ENCODE assay signal across 11 mouse cellular contexts in genomic region chr8:56884195-56884594, GRCm38 (mm10).
A peak's percentile ranks its signal among the peaks of the same experiment; 100 is the strongest.
DNase-seq lines count a peak whose midpoint lies in the region; ATAC-seq and TF ChIP-seq lines count a peak whose summit lies in the region.
"Had no signal": no experiment of that assay in that cellular context is flagged by ENCODE, and none has a peak within 500 bp of the region (broad histone marks: within the 10 kb centered on the region; RNA-seq: fewer than 3 reads in every experiment).

No protein-coding gene starts in this region.

- H3K4me2 ChIP-seq in limb, embryonic 14.5 days (replicated peaks; ENCODE audit: low read depth, low read length, severe bottlenecking): no peak overlapping the region
- H3K4me2 ChIP-seq: forebrain, embryonic 15.5 days; midbrain, embryonic 13.5 days had no signal

- H3K27me3 ChIP-seq in limb, embryonic 14.5 days (ENCODE audit: control insufficient read depth, insufficient read depth, low read length): no peaks in the 10 kb centered on the region
- no peaks in the 10 kb centered on the region for H3K27me3 ChIP-seq in limb, embryonic 10.5 days (ENCODE audit: low read depth, poor library complexity, severe bottlenecking)
- H3K27me3 ChIP-seq: forebrain, embryonic 15.5 days; midbrain, embryonic 13.5 days had no signal

- WGBS in limb, embryonic 14.5 days: 20% methylated on average over 1 of the region's 1 CpGs
- WGBS in limb, embryonic 10.5 days: 10% methylated on average over 1 of the region's 1 CpGs

- ATAC-seq in limb, embryonic 14.5 days (ENCODE audit: low FRiP score, low read depth): no peak
- ATAC-seq: forebrain, embryonic 15.5 days; midbrain, embryonic 13.5 days had no signal

- no peak overlapping the region for H3K4me3 ChIP-seq in gastrocnemius, adult 2 months
- no peak overlapping the region for H3K4me3 ChIP-seq in limb, embryonic 14.5 days (replicated peaks; ENCODE audit: low read length)
- no peak overlapping the region for H3K4me3 ChIP-seq in limb, embryonic 10.5 days
- H3K4me3 ChIP-seq: forebrain, embryonic 15.5 days; midbrain, embryonic 13.5 days had no signal

- no peak overlapping the region for H3K9ac ChIP-seq in limb, embryonic 14.5 days (ENCODE audit: low read depth, low read length, severe bottlenecking)
- H3K9ac ChIP-seq: forebrain, embryonic 15.5 days; midbrain, embryonic 13.5 days had no signal

- DNase-seq in gastrocnemius, adult 2 months: no peak
- DNase-seq in gastrocnemius, postnatal 10 days: no peak
- peak; percentile 72 for DNase-seq in limb, embryonic 14.5 days (ENCODE audit: low spot score)
- DNase-seq in limb, embryonic 10.5 days (ENCODE audit: low spot score): no peak
- DNase-seq in MN1 (ENCODE audit: low spot score): peak; percentile 84
- DNase-seq in heart, postnatal 10 days: peak; percentile 40 to 46
- DNase-seq in neural tube, embryonic 10.5 days (ENCODE audit: extremely low spot score, low spot score): no peak
- no peak for DNase-seq in gastrocnemius, postnatal 25 days
- DNase-seq: kidney, adult 11 months had no signal

- intact Hi-C loops in gastrocnemius, adult 2 months (cut with DNase I): no loop called here
- intact Hi-C loops in heart, postnatal 10 days (cut with DNase I): loop anchor here (5.0 to 10.0 kb wide), 5 partner anchors 251 to 641 kb away; no protein-coding TSS in a partner anchor

- H3K4me1 ChIP-seq in limb, embryonic 14.5 days (ENCODE audit: control insufficient read depth, insufficient read depth, low read length): no peaks in the 10 kb centered on the region
- H3K4me1 ChIP-seq in limb, embryonic 10.5 days: 0 out of 2 replicates have a peak, but pooled peaks cover 4% of the 10 kb centered on the region
- H3K4me1 ChIP-seq: forebrain, embryonic 15.5 days; midbrain, embryonic 13.5 days had no signal

- no peak for TF ChIP-seq POLR2A in limb, embryonic 14.5 days (IDR thresholded peaks at IDR 0.05; ENCODE audit: borderline replicate concordance, extremely low read depth, insufficient read depth, insufficient read length)

- H3K9me3 ChIP-seq in limb, embryonic 14.5 days (ENCODE audit: control insufficient read depth, low read length): no peaks in the 10 kb centered on the region
- no peaks in the 10 kb centered on the region for H3K9me3 ChIP-seq in limb, embryonic 10.5 days (replicated peaks)
- H3K9me3 ChIP-seq: forebrain, embryonic 15.5 days; midbrain, embryonic 13.5 days had no signal

- peak; percentile 26; the same call in 1 of the 2 replicates for TF ChIP-seq CTCF in gastrocnemius, adult 2 months (IDR thresholded peaks at IDR 0.05)

- H3K27ac ChIP-seq in gastrocnemius, adult 2 months: no peak overlapping the region
- no peak overlapping the region for H3K27ac ChIP-seq in limb, embryonic 14.5 days (replicated peaks; ENCODE audit: low read depth, low read length)
- H3K27ac ChIP-seq in limb, embryonic 10.5 days: no peak overlapping the region
- H3K27ac ChIP-seq: forebrain, embryonic 15.5 days; midbrain, embryonic 13.5 days had no signal

- no peaks in the 10 kb centered on the region for H3K36me3 ChIP-seq in limb, embryonic 14.5 days (ENCODE audit: control insufficient read depth, insufficient read depth, low read length)
- no peaks in the 10 kb centered on the region for H3K36me3 ChIP-seq in limb, embryonic 10.5 days
- H3K36me3 ChIP-seq: forebrain, embryonic 15.5 days; midbrain, embryonic 13.5 days had no signal

Comparison
In these comparisons a context has a peak if more than half of its experiments do, and no peak if none do; other contexts are left out.
1. DNase-seq: peak in limb, embryonic 14.5 days (single experiment), MN1 (single experiment) and heart, postnatal 10 days (2 of 2); none in gastrocnemius, adult 2 months (single experiment), gastrocnemius, postnatal 10 days (single experiment), limb, embryonic 10.5 days (single experiment), neural tube, embryonic 10.5 days (single experiment) and gastrocnemius, postnatal 25 days (single experiment).